Mouse (Mus musculus) lung, adult 18-20 months (tissue): ENCODE data around the gene Zfp646.
"Not testable (repeated sequence)": the region's sequence is repeated elsewhere in the genome, so short reads cannot be mapped to it uniquely, and the experiment has no call there.

Experiments used
- DNase-seq, 2 experiments: peaks; one replicate each; pipeline ENCODE4 v3.0.0; 2022; ENCODE audit warnings: mixed read lengths in 2 of 2

Gene Zfp646

GRCm38 (mm10) chr7:127876041-127876466 is at the start of gene Zfp646:
TSS of gene Zfp646 (plus strand) at chr7:127876221.
- DNase-seq = peak; percentile 77

GRCm38 (mm10) chr7:127835550-127835949 is 40.5 kb upstream of the Zfp646 start:
- no peak for DNase-seq

GRCm38 (mm10) chr7:127837473-127837872 is 38.5 kb upstream of the Zfp646 start:
- DNase-seq = no peak

GRCm38 (mm10) chr7:127837878-127838277 is 38.1 kb upstream of the Zfp646 start:
- not testable (repeated sequence) for DNase-seq

GRCm38 (mm10) chr7:127840031-127840430 is 36.0 kb upstream of the Zfp646 start:
- not testable (repeated sequence) for DNase-seq

GRCm38 (mm10) chr7:127840886-127841285 is 35.1 kb upstream of the Zfp646 start:
- DNase-seq = peak; percentile 33 to 36

- DNase-seq = peak; percentile 93 to 94
Observed at GRCm38 (mm10) chr7:127841340-127842000, 34.6 kb upstream of the Zfp646 start.

GRCm38 (mm10) chr7:127842001-127842718 is 33.9 kb upstream of the Zfp646 start:
- DNase-seq = peak; percentile 86 to 88

GRCm38 (mm10) chr7:127849973-127850875 is 25.8 kb upstream of the Zfp646 start:
- peak in 1 of 2 experiments; percentile 10 for DNase-seq

GRCm38 (mm10) chr7:127850906-127851305 is 25.1 kb upstream of the Zfp646 start:
- peak in 1 of 2 experiments; percentile 24 for DNase-seq

- DNase-seq = no peak
Observed at GRCm38 (mm10) chr7:127858258-127858657, 17.8 kb upstream of the Zfp646 start.

GRCm38 (mm10) chr7:127866434-127866833 is 9.6 kb upstream of the Zfp646 start:
- no peak for DNase-seq

- no peak for DNase-seq
Observed at GRCm38 (mm10) chr7:127867641-127868040, 8.4 kb upstream of the Zfp646 start.

- no peak for DNase-seq
Observed at GRCm38 (mm10) chr7:127869149-127869810, 6.7 kb upstream of the Zfp646 start.

- no peak for DNase-seq
Observed at GRCm38 (mm10) chr7:127870136-127870821, 5.7 kb upstream of the Zfp646 start.

- DNase-seq = no peak
Observed at GRCm38 (mm10) chr7:127874812-127875626, 1.0 kb upstream of the Zfp646 start.

- peak; percentile 90 to 92 for DNase-seq
Observed at GRCm38 (mm10) chr7:127875627-127876001, 407 bp upstream of the Zfp646 start.

- DNase-seq = peak; percentile 90 to 92
Observed at GRCm38 (mm10) chr7:127876467-127877348, 687 bp downstream of the Zfp646 start, which contains the start of gene Zfp668. TSS of gene Zfp668 (minus strand) at chr7:127876828.

- DNase-seq = no peak
Observed at GRCm38 (mm10) chr7:127879301-127879700, 3.3 kb downstream of the Zfp646 start.

GRCm38 (mm10) chr7:127880431-127880830 is 4.4 kb downstream of the Zfp646 start:
- DNase-seq = no peak
